Mouse (Mus musculus) myocyte (in vitro differentiated cells): ENCODE results near the gene 1700013F07Rik.

Source experiments
- CEBPB ChIP-seq: IDR thresholded peaks from 2 replicates; pipeline ENCODE4 v1.6.1; 2011; ENCODE audit warnings: mild to moderate bottlenecking, moderate library complexity; ENCODE audit not compliant: poor library complexity, insufficient read depth, severe bottlenecking
- POLR2A ChIP-seq: IDR thresholded peaks from one replicate; pipeline ENCODE4 v1.6.1; 2011; ENCODE audit warnings: low read depth, mild to moderate bottlenecking, control low read depth, moderate library complexity; ENCODE audit not compliant: insufficient read length
- POLR2AphosphoS2 ChIP-seq: IDR thresholded peaks from one replicate; pipeline ENCODE4 v1.6.1; 2011; ENCODE audit warnings: low read depth, control low read depth; ENCODE audit not compliant: insufficient read length
- SRF ChIP-seq: IDR thresholded peaks from one replicate; pipeline ENCODE4 v1.6.1; 2011; ENCODE audit warnings: low read depth; ENCODE audit not compliant: control insufficient read depth, insufficient read length

GRCm38 (mm10) chr3:108536517-108537260 lies 2.7 kb downstream of the 1700013F07Rik start, which contains the start of gene 5330417C22Rik:
- no peak for TF ChIP-seq POLR2A
- no peak for TF ChIP-seq SRF
- TF ChIP-seq CEBPB: no peak
- TF ChIP-seq POLR2AphosphoS2: no peak
